Mouse (Mus musculus): ENCODE measurements around the gene Nkapl. TPM values are rescaled to one million over a fixed set of nuclear protein-coding genes. Genes with fewer than 3 reads are reported as not detected.
"Not testable (repeated sequence)": the region's sequence is repeated elsewhere in the genome, so short reads cannot be mapped to it uniquely, and the experiment has no call there.

Nkapl gene
- polyA plus RNA-seq, 1 experiment from 2014 or later = 3.4 TPM

GRCm38 (mm10) chr13:21472427-21472826 lies 4.1 kb upstream of the Nkapl start:
- WGBS = 31% methylated on average over 4 of the region's 4 CpGs
- Histone ChIP-seq H3K27ac (ENCODE audit: low read depth, low read length) (no peak overlapping the region), H3K4me3 (ENCODE audit: low read depth, low read length) (no peak overlapping the region), H3K4me1 (replicated peaks; ENCODE audit: control insufficient read depth, insufficient read depth, low read length) (no peaks in the 10 kb centered on the region), H3K4me2 (replicated peaks; ENCODE audit: low read depth, low read length) (no peak overlapping the region), H3K9ac (ENCODE audit: low read depth, low read length) (no peak overlapping the region), H3K36me3 (ENCODE audit: control insufficient read depth, insufficient read depth, low read length) (no peaks in the 10 kb centered on the region), H3K9me3 (ENCODE audit: control insufficient read depth, low read length) (no peaks in the 10 kb centered on the region), H3K27me3 (ENCODE audit: control insufficient read depth, insufficient read depth, low read length) (peaks cover 2% of the 10 kb centered on the region; the same call in 1 of the 2 replicates)
- ATAC-seq (ENCODE audit: low FRiP score) = no peak
- no peak for DNase-seq (ENCODE audit: low spot score)

- Histone ChIP-seq H3K27ac (ENCODE audit: low read depth, low read length) (no peak overlapping the region), H3K36me3 (ENCODE audit: control insufficient read depth, insufficient read depth, low read length) (no peaks in the 10 kb centered on the region), H3K9ac (ENCODE audit: low read depth, low read length) (no peak overlapping the region), H3K4me3 (ENCODE audit: low read depth, low read length) (no peak overlapping the region), H3K9me3 (ENCODE audit: control insufficient read depth, low read length) (no peaks in the 10 kb centered on the region), H3K4me1 (replicated peaks; ENCODE audit: control insufficient read depth, insufficient read depth, low read length) (no peaks in the 10 kb centered on the region), H3K27me3 (ENCODE audit: control insufficient read depth, insufficient read depth, low read length) (peaks cover 2% of the 10 kb centered on the region; the same call in 1 of the 2 replicates), H3K4me2 (replicated peaks; ENCODE audit: low read depth, low read length) (no peak overlapping the region)
- WGBS = 31% methylated on average over 9 of the region's 9 CpGs
- DNase-seq (ENCODE audit: low spot score) (peak; percentile 9), ATAC-seq (ENCODE audit: low FRiP score) (no peak)
Measured at GRCm38 (mm10) chr13:21469097-21469496, 788 bp upstream of the Nkapl start.

- WGBS = 83% methylated on average over 10 of the region's 10 CpGs
- H3K36me3 ChIP-seq (ENCODE audit: control insufficient read depth, insufficient read depth, low read length) = no peaks in the 10 kb centered on the region
- no peaks in the 10 kb centered on the region for H3K9me3 ChIP-seq (ENCODE audit: control insufficient read depth, low read length)
- no peak overlapping the region for H3K27ac ChIP-seq (ENCODE audit: low read depth, low read length)
- ATAC-seq (ENCODE audit: low FRiP score) = no peak
- H3K4me3 ChIP-seq (ENCODE audit: low read depth, low read length) = no peak overlapping the region
- H3K4me1 ChIP-seq (replicated peaks; ENCODE audit: control insufficient read depth, insufficient read depth, low read length) = no peaks in the 10 kb centered on the region
- H3K27me3 ChIP-seq (ENCODE audit: control insufficient read depth, insufficient read depth, low read length) = peaks cover 2% of the 10 kb centered on the region; the same call in 1 of the 2 replicates
- no peak for DNase-seq (ENCODE audit: low spot score)
- no peak overlapping the region for H3K4me2 ChIP-seq (replicated peaks; ENCODE audit: low read depth, low read length)
- no peak overlapping the region for H3K9ac ChIP-seq (ENCODE audit: low read depth, low read length)
Measured at GRCm38 (mm10) chr13:21467336-21467735, 973 bp downstream of the Nkapl start.

GRCm38 (mm10) chr13:21462516-21462915 lies 5.8 kb downstream of the Nkapl start:
- not testable (repeated sequence) for H3K4me3 ChIP-seq (ENCODE audit: low read depth, low read length); ATAC-seq (ENCODE audit: low FRiP score); H3K27ac ChIP-seq (ENCODE audit: low read depth, low read length); H3K27me3 ChIP-seq (ENCODE audit: control insufficient read depth, insufficient read depth, low read length); DNase-seq (ENCODE audit: low spot score); H3K9ac ChIP-seq (ENCODE audit: low read depth, low read length); H3K9me3 ChIP-seq (ENCODE audit: control insufficient read depth, low read length); H3K4me2 ChIP-seq (replicated peaks; ENCODE audit: low read depth, low read length); H3K36me3 ChIP-seq (ENCODE audit: control insufficient read depth, insufficient read depth, low read length); H3K4me1 ChIP-seq (replicated peaks; ENCODE audit: control insufficient read depth, insufficient read depth, low read length)
- WGBS = 52% methylated on average over 9 of the region's 9 CpGs

- Histone ChIP-seq H3K4me2 (replicated peaks; ENCODE audit: low read depth, low read length) (no peak overlapping the region), H3K27ac (ENCODE audit: low read depth, low read length) (no peak overlapping the region), H3K9me3 (ENCODE audit: control insufficient read depth, low read length) (no peaks in the 10 kb centered on the region), H3K4me3 (ENCODE audit: low read depth, low read length) (no peak overlapping the region), H3K36me3 (ENCODE audit: control insufficient read depth, insufficient read depth, low read length) (no peaks in the 10 kb centered on the region), H3K27me3 (ENCODE audit: control insufficient read depth, insufficient read depth, low read length) (no peaks in the 10 kb centered on the region), H3K9ac (ENCODE audit: low read depth, low read length) (no peak overlapping the region), H3K4me1 (replicated peaks; ENCODE audit: control insufficient read depth, insufficient read depth, low read length) (no peaks in the 10 kb centered on the region)
- ATAC-seq (ENCODE audit: low FRiP score) (no peak), DNase-seq (ENCODE audit: low spot score) (no peak)
- WGBS = 8% methylated on average over 4 of the region's 4 CpGs
Measured at GRCm38 (mm10) chr13:21456347-21456746, 12.0 kb downstream of the Nkapl start.

GRCm38 (mm10) chr13:21454133-21454532 lies 14.2 kb downstream of the Nkapl start:
- no peak overlapping the region for H3K9ac ChIP-seq (ENCODE audit: low read depth, low read length)
- WGBS = 91% methylated on average over 3 of the region's 3 CpGs
- no peaks in the 10 kb centered on the region for H3K36me3 ChIP-seq (ENCODE audit: control insufficient read depth, insufficient read depth, low read length)
- no peak overlapping the region for H3K27ac ChIP-seq (ENCODE audit: low read depth, low read length)
- H3K27me3 ChIP-seq (ENCODE audit: control insufficient read depth, insufficient read depth, low read length) = no peaks in the 10 kb centered on the region
- no peak for ATAC-seq (ENCODE audit: low FRiP score)
- H3K4me2 ChIP-seq (replicated peaks; ENCODE audit: low read depth, low read length) = no peak overlapping the region
- no peaks in the 10 kb centered on the region for H3K4me1 ChIP-seq (replicated peaks; ENCODE audit: control insufficient read depth, insufficient read depth, low read length)
- DNase-seq (ENCODE audit: low spot score) = no peak
- H3K4me3 ChIP-seq (ENCODE audit: low read depth, low read length) = no peak overlapping the region
- no peaks in the 10 kb centered on the region for H3K9me3 ChIP-seq (ENCODE audit: control insufficient read depth, low read length)

- Histone ChIP-seq H3K36me3 (ENCODE audit: control insufficient read depth, insufficient read depth, low read length) (no peaks in the 10 kb centered on the region), H3K27ac (ENCODE audit: low read depth, low read length) (no peak within 1 kb of the TSS), H3K4me3 (ENCODE audit: low read depth, low read length) (peak within 1 kb of the TSS; percentile 61), H3K9ac (ENCODE audit: low read depth, low read length) (peak within 1 kb of the TSS; percentile 74), H3K4me1 (replicated peaks; ENCODE audit: control insufficient read depth, insufficient read depth, low read length) (no peaks in the 10 kb centered on the region), H3K27me3 (ENCODE audit: control insufficient read depth, insufficient read depth, low read length) (no peaks in the 10 kb centered on the region), H3K9me3 (ENCODE audit: control insufficient read depth, low read length) (no peaks in the 10 kb centered on the region), H3K4me2 (replicated peaks; ENCODE audit: low read depth, low read length) (peak within 1 kb of the TSS; percentile 57)
- peak; percentile 92 for DNase-seq (ENCODE audit: low spot score)
- peak; percentile 90 for ATAC-seq (ENCODE audit: low FRiP score)
- WGBS = under 1% methylated on average over 23 of the region's 23 CpGs
Measured at GRCm38 (mm10) chr13:21453449-21453848, 14.9 kb downstream of the Nkapl start, which contains the start of gene Zscan26. TSS of gene Zscan26 (minus strand) at chr13:21453730.

GRCm38 (mm10) chr13:21453042-21453441 lies 15.3 kb downstream of the Nkapl start:
- Histone ChIP-seq H3K9me3 (ENCODE audit: control insufficient read depth, low read length) (no peaks in the 10 kb centered on the region), H3K36me3 (ENCODE audit: control insufficient read depth, insufficient read depth, low read length) (no peaks in the 10 kb centered on the region), H3K4me2 (replicated peaks; ENCODE audit: low read depth, low read length) (peak overlapping the region; percentile 57), H3K27ac (ENCODE audit: low read depth, low read length) (no peak overlapping the region), H3K9ac (ENCODE audit: low read depth, low read length) (peak overlapping the region; percentile 74), H3K4me1 (replicated peaks; ENCODE audit: control insufficient read depth, insufficient read depth, low read length) (no peaks in the 10 kb centered on the region), H3K4me3 (ENCODE audit: low read depth, low read length) (peak overlapping the region; percentile 61), H3K27me3 (ENCODE audit: control insufficient read depth, insufficient read depth, low read length) (no peaks in the 10 kb centered on the region)
- DNase-seq (ENCODE audit: low spot score) (no peak), ATAC-seq (ENCODE audit: low FRiP score) (peak; percentile 49)
- WGBS = 4% methylated on average over 13 of the region's 13 CpGs

- Histone ChIP-seq H3K27ac (ENCODE audit: low read depth, low read length) (no peak overlapping the region), H3K4me3 (ENCODE audit: low read depth, low read length) (no peak overlapping the region), H3K9ac (ENCODE audit: low read depth, low read length) (no peak overlapping the region), H3K36me3 (ENCODE audit: control insufficient read depth, insufficient read depth, low read length) (no peaks in the 10 kb centered on the region), H3K4me1 (replicated peaks; ENCODE audit: control insufficient read depth, insufficient read depth, low read length) (no peaks in the 10 kb centered on the region), H3K9me3 (ENCODE audit: control insufficient read depth, low read length) (no peaks in the 10 kb centered on the region), H3K27me3 (ENCODE audit: control insufficient read depth, insufficient read depth, low read length) (no peaks in the 10 kb centered on the region), H3K4me2 (replicated peaks; ENCODE audit: low read depth, low read length) (no peak overlapping the region)
- 86% methylated on average over 16 of the region's 16 CpGs for WGBS
- ATAC-seq (ENCODE audit: low FRiP score) = no peak
- DNase-seq (ENCODE audit: low spot score) = no peak
Measured at GRCm38 (mm10) chr13:21447856-21448614, 20.3 kb downstream of the Nkapl start.
